Mouse (Mus musculus) frontal cortex, postnatal 14 days (tissue): ENCODE results near the gene Nexn.
A peak's percentile ranks its signal among the peaks of the same experiment; 100 is the strongest.

Experiments used
- DNase-seq, 2 experiments: peaks; one replicate each; pipeline ENCODE4 v3.0.0; 2022; ENCODE audit warnings: low spot score in 2 of 2

The Nexn gene

DNA sequence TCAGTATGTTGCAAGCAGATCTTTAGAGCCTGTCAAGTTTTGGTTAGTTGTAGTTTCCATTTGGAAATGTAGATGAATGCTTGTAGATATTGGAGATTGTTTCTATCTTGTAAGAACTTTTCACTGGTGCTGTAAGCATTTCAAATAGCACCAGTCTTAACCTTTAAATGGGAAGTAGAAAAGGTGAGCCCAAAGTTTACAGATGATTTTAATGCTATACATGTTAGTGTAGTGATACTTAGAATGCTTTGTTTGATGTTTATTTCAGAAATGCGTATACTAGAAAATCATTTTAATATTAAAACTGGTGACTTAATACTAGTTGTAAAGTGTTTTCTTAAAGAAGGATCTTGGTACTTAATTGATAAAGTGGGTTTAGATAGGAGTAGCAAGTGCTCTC, 30.3 kb downstream of the Nexn start:
- no peak for DNase-seq

DNA sequence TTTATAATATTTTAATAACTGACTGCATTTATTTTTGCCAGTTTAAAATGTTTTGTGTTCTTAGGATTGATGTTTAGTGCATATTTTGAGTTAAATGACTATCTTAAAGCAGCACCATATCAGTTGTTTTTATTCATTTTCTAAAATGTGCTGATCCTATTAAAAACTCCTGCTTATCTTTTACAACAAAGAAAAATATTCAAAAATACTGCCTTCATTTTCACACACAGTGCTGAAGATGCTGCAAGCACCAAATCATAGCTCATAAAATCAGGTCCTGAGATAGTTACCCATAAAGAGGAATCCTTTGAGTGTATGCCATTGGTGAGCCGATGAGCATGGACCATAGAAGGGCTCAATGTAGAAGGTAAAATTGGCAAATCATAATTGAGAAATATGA, 30.9 kb downstream of the Nexn start:
- DNase-seq: no peak

DNA sequence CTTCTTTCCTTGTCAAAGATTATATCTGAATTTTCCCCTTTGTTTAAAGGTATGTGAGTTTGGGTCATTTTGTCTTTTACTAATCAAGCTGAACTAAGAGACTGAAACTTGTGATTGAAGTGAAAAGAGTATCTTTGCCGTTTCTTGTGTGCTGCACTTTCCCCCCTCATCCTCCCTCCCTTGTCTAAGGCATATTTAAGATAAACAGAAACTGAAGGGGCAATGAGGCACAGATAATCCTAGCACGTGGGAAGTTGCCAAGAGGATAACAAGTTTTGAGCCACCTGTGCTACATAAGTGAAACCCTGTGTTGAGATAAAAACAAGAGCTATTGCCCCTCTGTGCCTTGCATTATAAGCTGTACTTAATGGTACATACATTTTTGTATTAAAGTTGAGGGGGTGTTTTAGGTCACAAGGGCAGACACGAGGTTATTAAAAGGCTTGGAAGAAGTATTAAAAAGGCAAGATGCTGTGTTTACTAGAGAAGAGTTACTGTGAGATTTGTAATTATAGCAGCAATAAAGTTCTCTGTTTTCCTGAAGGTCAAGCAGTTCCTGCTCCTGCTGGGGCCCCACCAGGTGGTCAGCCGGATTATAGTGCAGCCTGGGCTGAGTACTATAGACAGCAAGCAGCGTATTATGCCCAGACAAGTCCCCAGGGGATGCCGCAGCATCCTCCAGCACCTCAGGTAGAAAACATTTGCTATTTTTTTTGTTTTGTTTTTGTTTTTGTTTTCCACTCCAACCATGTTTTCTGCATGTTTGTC, 34.6 kb downstream of the Nexn start:
- DNase-seq: no peak

DNA sequence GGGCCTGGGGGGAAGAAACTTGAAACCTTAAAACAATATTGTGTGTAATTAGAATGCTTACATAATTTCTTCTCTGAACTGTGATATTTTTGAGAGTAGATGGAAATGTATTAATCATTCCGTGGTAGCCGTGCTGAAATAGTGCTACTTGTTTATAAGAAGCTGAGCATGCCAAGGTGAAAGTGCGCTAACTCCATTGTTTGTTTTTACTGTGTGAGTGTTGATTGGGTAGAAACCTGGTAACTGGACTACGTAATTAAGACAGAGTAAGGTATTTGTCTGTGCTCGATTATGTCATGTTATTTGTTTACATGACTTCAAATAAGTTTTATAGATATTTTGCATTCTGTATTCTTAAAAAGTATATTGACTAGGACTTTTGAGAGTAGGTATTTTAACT, 36.9 kb downstream of the Nexn start:
- no peak for DNase-seq

DNA sequence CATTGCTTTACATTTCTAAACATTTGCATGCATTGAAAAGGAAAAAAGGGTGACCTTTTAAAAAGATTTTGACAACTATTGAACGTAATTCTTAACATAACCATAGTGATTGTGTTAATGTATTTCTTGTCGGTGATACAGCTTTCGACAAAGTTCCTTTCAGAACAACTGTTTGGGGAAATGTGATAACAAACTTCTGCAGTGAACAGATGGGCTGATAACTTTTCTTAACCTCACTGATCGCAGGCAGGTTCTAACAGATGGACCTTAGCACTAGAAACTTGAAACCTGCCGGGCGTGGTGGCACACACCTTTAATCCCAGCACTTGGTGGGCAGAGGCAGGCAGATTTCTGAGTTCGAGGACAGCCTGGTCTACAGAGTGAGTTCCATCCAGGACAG, 37.3 kb downstream of the Nexn start:
- DNase-seq: no peak

DNA sequence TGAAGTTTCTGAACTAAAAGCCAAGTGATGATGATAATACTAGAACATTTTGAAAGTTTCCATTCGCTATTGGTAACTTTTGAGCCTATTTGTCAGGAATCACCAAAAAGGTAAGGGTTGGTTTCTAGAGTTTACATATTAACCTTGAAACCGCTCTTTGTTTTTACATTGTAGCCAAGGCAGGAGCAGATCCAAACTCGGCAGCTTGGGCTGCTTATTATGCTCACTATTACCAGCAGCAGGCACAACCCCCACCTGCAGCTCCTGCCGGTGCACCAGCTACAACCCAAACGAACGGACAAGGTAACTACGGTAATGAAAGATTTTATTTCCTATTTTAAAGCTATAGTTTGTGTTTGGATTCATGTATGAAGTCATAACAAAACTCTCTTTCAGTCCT, 40.2 kb downstream of the Nexn start:
- no peak for DNase-seq

DNA sequence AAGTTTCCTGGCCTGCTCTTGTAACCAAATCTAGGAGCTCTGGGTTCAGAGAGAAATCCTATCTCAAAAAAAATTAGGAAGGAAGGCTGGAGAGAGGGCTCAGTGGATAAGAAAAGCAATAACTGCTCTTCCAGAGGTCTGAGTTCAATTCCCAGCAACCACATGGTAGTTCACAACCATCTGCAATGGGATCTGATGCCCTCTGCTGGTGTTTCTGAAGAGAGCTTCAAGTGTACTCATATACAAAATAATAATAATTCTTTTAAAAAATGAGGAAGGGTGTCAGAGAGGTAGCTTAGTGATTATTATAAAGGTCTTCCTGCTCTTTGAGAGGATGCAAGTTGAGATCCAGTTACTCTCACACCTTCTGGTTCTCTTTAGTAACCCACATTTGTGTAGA, 41.2 kb downstream of the Nexn start:
- DNase-seq: no peak

DNA sequence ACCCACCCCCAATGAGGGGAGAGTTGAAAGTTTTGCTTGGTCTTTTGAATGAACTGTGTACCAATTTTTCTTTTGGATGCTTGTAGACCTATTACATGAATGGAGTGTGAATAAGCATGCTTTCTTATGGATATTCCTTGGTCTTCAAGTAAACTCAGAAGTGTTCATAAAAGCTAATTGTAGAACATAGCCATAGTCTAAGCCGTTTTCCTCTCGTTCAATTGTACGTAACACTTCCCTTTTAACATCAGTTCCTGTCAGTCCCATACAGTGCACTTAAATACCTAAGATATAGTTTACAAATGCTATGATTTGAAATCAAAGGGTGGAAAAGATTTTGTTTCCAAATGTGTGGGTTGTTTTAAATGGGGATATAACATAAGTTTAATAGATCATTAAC, 52.7 kb downstream of the Nexn start:
- no peak for DNase-seq

DNA sequence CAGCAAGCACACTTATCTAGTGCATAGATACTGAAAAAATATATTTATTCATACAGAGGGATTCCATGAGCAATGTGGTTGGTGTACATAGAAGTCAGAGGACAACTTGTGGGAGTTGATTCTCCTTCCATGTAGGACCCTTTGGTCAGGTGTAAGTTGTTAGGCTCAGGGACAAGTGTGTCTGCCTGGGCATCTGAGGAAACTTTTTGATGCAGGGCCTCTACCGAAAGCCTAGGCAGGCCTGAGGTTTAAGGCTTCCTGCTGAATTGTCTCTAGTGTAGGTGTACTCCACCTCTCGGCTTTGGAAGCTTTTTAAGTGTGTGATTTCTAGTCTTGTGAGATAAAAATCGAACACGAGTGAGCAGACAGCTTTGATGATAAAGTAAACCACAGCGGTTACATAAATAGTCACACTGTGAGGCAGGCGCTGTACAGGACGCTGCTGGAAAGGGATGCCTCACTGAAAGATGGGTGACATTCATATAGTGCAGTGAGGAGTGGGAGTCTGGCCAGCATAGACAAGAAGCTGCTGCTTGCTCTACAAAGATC, 54.3 kb downstream of the Nexn start:
- no peak for DNase-seq

DNA sequence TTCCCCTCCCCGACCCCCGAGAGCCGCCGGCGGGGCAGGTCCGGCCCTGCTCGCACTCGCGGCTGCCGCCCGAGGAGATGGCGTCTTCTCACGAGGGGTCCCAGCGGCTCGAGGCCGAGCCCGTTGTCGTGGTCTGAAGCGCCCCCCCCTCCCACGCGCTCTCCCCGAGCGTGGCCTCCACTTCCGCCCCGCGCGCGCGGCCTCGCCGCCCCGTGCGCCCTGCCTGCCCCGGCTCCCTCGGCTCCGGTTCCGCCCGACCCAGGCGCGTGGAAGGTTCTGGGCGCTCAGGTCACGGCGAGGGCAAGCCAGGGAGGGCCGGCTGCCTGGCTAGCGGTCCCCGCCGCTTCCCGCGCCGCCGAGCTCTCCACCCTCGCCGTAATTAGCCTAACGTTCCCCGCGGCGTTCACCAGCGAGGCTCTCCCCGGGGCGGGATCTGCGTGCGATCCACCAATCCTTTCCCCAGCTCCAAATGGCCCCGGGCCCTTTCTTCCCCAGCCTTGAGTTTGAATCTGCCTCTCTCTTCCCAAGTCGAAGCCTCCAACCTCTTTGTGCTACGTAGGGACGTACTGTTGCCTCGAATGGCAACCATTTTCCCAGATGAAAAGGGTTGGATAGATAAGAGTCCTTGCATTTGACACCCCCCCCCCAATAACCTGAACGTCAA, 55.3 kb downstream of the Nexn start:
- DNase-seq: peak; percentile 46 to 52

DNA sequence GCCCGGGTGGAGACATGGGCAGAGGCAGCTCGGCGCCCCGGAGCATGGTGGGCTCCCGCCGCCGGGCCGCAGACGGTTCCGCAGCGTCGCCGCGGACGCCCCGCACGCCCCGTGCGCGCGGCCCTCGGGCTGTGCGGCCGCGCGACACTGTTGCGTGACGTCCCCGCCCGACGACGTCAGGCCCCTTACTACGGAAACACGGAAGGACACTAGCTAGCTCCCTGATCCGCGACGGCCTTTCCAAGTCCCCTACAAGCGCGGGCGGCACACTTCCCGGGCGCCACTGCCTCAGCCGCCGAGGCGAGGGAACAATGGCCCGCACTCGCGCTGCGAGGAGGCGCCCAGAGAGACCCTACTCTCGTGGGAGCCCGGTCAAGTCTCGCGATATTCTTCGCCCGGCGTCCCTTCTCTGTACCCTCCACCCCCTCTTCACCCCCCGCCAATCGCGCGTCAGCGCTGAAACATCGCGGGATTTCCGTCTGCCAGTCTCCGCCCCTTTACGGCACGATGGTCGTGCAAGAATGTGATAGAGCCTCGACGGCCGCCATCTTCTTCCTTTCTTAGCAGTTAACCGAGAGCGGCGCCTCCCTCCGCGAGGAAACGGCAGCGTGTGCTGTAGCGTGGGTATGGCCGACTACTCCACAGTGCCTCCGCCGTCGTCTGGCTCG, 56.0 kb downstream of the Nexn start, which contains the start of the genes Dnajb4 and Fubp1:
TSS of gene Dnajb4 (minus strand) at position 336 of the 668 bp plus-strand sequence.
TSS of gene Fubp1 (plus strand) at position 456 of the 668 bp plus-strand sequence.
- peak; percentile 98 to 100 for DNase-seq

DNA sequence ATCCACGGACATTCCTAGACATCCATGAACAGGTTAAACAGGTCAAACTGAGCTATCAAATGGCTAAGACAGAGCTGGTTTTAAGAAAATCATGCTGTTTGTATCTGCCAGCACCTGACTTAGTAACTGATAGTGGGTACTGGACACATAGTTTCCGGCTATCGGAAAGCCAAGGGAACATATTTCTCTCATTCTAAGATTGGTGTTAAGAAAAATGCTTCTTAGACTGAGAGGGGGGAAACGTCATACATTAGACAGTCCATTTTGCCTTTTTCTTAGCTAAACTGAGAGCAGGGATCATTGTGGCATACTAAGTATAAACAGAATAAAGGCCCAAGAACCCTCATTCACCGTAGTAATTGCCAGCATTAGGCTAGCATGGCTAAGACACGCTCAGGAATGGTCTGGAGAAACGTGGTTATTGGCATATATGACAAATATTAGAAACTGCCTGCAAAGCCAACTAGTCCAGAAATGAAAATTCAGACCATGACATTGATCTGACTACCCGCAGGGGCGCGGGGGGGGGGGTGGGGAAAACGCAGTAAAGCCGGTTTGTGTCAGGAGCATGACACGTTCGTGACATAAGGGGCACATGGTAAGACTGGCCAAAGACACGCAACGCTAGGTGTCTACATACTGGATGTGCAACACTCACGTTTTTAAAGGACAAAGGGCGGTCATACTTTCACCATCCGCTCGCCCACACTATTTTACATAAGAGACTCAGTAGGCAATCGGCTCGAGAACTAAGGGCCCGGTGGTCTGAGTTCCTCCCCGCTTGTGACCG, 56.8 kb downstream of the Nexn start:
- DNase-seq: no peak

DNA sequence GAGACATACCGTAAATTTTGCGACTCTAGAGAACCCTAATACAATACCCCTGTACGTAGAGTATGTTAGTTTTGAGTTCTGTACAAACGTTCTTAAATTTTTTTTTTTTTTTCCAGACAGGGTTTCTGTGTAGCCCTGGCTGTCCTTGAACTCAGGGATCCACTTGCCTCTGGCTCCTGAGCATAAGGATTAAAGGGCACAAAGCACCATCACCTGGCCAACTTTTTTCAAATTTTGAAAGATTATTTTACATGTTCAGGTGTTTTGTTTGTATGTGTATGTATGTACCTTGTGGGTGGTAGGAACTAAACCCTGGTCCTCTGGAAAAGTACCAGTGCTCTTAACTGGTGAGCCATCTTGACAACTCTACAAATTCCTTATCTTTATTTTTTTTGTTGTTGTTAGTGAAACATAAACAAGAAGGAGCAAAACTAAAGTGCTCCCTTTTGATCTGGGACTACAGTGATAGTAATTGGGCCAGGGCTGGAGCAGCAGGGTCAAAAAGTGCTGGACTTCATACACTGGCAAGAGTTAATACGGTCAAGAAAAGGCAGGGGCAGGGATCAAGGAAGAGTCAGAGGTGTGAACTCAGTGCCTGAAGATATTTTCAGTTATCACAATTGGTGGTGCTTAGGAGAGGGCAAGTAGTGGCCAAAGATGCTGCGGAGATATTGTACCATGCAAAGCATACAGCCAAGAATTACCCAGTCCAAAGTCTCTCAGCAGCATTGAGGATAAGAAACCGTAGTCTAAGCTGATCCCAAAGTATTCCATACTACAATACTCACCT, 57.9 kb downstream of the Nexn start:
- no peak for DNase-seq

DNA sequence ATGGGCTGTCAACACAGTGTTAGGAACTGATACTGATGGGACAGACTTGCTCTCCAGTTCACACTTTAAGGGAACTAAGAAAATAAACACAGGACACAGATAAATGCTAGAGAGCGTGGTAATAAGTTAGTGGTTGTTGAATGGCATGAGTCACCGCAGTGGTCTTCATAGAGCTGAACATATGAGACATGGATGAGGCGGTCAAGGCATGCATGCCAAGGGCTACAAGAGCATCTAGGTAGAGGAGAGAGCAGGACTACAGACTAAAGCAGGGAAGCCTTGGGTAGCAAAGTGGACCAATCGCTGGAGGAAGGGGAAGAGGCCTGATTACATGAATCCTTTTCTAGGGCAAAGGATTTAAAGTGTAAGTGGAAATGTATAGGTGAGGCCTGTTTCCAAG, 59.0 kb downstream of the Nexn start:
- DNase-seq: no peak

DNA sequence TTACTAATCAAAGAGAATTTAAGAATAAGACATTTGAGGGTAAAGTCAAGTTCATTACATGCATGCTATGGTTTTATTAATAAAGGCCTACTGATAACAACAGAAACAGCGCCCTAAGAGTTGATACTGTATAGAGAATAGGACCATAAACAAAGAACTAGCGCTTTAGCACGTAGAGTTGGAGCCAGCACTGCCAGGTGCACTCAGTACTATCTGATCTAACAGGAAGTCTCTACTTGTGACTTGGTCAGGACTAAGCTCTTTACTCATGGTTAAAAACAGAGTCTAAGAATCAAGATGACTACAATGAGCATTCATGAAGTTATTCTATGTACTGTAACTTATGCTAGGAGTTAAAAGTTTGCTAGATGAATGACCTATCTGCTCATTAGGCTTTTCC, 61.6 kb downstream of the Nexn start:
- no peak for DNase-seq

DNA sequence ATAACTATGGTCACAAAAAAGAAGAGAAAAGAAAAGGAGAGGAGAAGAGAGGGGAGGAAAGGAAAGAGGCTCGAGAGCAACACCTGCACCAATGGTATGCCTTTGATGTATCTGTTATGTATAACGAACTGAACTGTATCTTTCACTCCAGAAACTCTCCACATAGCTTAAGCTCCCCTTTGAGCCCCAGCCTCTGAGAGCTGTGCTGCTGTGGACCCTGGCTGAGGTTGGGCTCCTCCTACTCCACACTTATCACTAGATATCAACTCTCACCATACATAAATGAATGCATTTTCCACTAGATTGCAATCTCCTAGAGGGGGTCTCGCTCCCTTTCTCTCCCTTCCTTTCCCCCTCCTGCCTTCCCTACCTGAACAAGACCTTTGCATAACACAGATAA, 62.2 kb downstream of the Nexn start:
- DNase-seq: no peak

DNA sequence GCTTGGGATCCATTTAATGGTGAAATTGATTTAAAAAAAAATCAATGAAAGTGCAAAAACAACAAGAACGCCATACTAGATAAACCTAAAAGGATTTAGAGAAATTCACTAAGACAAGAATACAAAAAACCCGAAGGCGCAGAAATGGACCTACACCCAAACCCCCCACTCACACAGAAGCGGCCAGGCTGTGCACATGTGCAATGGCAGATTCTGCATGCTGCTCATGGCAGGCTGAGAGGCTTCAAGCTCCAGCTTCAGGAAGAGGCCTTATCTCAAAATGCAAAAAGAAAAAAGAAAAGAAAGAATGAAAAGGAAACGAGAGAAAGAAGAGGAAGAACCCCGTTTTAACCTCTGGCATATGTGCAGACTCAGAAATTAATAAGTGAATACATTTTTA, 62.7 kb downstream of the Nexn start:
- DNase-seq: no peak

DNA sequence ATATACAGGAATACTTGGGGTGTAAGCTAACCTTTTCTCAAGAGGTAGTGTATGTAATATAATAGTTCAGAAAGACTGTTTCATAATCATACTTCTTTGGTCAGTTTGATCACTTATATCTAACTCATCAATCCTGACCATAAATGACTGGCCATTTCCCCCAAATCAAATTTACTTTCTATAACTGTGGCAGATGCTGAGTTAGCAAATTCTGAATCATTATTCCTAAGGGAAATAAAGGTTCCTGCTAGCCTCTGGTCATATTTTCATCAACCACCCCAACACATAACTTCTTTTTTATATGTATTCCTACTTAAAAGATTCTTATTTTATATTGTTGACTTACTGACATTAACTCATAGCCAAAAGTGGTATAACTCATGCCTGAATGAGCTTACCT, 63.2 kb downstream of the Nexn start:
- DNase-seq: no peak

DNA sequence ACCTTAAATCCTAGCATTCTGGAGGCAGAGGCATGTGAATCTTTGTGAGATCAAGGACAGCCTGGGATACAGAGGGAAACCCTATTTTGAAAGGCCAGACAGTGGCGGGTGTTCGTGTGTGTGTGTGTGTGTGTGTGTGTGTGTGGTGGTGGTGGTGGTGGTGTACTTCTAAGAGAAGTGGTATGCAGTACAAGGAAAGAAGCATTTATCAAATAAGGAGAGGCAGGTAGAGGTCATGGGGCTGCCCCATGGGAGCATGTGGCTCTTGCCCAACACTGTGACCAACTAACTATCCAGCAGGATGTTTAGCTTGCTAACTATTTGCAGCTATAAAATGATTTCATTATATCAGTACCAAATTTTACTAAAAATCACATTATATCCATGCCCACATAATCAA, 64.5 kb downstream of the Nexn start:
- DNase-seq: no peak

DNA sequence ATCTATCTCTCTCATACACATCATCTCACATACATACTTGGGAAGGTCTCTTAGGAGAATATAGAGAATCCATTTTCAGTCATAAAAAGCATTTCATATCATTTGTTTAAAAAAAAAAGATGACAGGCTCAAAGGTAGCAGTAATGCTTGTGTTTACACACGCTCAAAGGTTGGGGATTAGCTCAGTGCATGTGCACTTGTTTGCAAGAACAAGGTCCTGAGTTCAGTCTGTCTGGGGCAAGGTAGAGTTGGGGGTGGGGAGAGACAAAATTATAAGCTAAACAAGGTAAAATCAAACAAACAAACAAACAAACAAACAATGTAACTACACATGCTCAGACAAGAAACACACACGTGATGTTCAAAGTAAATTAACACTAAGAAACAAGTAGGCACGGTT, 65.0 kb downstream of the Nexn start:
- DNase-seq: no peak

DNA sequence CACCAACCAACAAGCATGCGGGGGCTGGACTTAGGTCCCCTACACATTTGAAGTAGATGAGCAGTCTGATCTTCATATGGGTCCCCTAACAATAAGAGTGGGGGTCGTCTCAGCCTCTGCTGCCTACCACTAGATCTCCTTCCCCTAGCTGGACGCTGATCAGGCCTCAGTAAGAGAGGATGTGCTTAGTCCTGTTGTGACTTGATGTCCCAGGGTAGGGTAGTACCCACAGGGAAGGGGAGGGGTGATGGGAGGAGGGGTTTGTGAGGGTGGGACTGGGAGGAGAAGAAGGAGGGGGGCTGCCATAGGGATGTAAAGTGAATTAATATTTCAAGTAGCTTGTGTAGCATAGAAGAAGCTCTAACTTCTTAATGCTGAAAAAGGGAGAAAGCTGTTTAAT, 67.0 kb downstream of the Nexn start:
- DNase-seq: no peak
